In the genomic region with DNA sequence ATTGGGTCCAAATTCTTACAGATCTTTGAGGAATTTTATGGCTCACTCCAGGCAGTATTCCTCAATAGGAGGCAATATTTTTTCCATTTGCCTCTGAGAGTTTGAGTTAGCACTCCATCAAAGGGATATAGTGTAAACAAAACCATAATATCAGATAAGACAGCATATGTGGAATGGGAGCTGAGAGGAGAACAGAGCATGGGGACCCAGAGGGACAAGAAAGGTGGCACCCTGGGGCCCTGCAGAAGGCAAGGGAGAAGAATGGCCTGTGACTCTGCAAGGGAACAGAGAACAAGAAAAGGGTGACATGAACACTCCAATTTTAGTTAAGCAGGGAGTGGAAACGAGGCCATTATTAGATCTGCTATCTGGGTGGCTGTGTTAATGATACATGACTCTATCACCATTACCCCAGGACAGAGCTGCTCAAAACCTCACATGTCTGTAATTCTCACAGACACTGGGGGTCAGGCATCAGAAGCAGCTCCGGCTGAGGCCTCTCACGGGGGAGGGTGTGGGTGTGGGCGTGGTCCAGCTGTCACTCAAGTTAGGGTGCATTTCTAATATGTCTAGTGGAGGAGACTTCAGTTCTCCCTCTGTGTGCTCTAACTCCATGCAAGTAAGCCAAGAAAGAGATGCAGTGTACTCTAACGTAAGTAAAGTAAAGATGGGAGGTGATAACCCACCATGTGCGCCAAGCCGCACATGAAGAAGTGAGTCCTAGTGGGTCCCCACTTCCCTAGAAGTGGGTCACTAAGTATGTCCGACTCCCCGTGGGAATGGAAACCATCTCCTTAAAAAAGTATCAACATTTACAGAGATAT, we compare ENCODE assay signal across 11 mouse cellular contexts.
A peak's percentile ranks its signal among the peaks of the same experiment; 100 is the strongest.
DNase-seq lines count a peak whose midpoint lies in the region; ATAC-seq and TF ChIP-seq lines count a peak whose summit lies in the region.
"Had no signal": no experiment of that assay in that cellular context is flagged by ENCODE, and none has a peak within 500 bp of the region (broad histone marks: within the 10 kb centered on the region; RNA-seq: fewer than 3 reads in every experiment).

No protein-coding gene starts in this region.

- no peak overlapping the region for H3K27ac ChIP-seq in embryonic facial prominence, embryonic 12.5 days
- H3K27ac ChIP-seq in embryonic facial prominence, embryonic 10.5 days (replicated peaks), result no peak overlapping the region
- no peak overlapping the region for H3K27ac ChIP-seq in lung, postnatal 0 days (ENCODE audit: low read length)
- H3K27ac ChIP-seq in liver, embryonic 15.5 days (replicated peaks), result peak overlapping the region; percentile 92
- H3K27ac ChIP-seq in stomach, embryonic 16.5 days (ENCODE audit: low read length), result no peak overlapping the region

- no peak overlapping the region for H3K9ac ChIP-seq in embryonic facial prominence, embryonic 12.5 days
- no peak overlapping the region for H3K9ac ChIP-seq in lung, postnatal 0 days (replicated peaks; ENCODE audit: low read depth)
- H3K9ac ChIP-seq in liver, embryonic 15.5 days, result peak overlapping the region; percentile 62
- no peak overlapping the region for H3K9ac ChIP-seq in stomach, embryonic 16.5 days (ENCODE audit: low read length)

- H3K4me3 ChIP-seq in embryonic facial prominence, embryonic 12.5 days, result no peak overlapping the region
- no peak overlapping the region for H3K4me3 ChIP-seq in embryonic facial prominence, embryonic 10.5 days
- H3K4me3 ChIP-seq in lung, postnatal 0 days (ENCODE audit: low read depth, low read length), result no peak overlapping the region
- H3K4me3 ChIP-seq in liver, embryonic 15.5 days (replicated peaks), result peak overlapping the region; percentile 53
- H3K4me3 ChIP-seq in stomach, embryonic 16.5 days (replicated peaks; ENCODE audit: low read length), result no peak overlapping the region

- no peak for TF ChIP-seq CTCF in lung, postnatal 0 days (IDR thresholded peaks at IDR 0.05)

- H3K4me2 ChIP-seq in embryonic facial prominence, embryonic 12.5 days (replicated peaks), result 0 out of 2 replicates have a peak overlapping the region, but pooled peaks have one; percentile 8
- no peak overlapping the region for H3K4me2 ChIP-seq in lung, postnatal 0 days (replicated peaks; ENCODE audit: low read depth, low read length)
- peak overlapping the region; percentile 83 for H3K4me2 ChIP-seq in liver, embryonic 15.5 days
- H3K4me2 ChIP-seq in stomach, embryonic 16.5 days (ENCODE audit: low read depth, low read length), result peak overlapping the region; percentile 38; the same call in 1 of the 2 replicates

- H3K9me3 ChIP-seq in embryonic facial prominence, embryonic 12.5 days, result no peaks in the 10 kb centered on the region
- no peaks in the 10 kb centered on the region for H3K9me3 ChIP-seq in embryonic facial prominence, embryonic 10.5 days
- no peaks in the 10 kb centered on the region for H3K9me3 ChIP-seq in lung, postnatal 0 days (ENCODE audit: low read length)
- H3K9me3 ChIP-seq in liver, embryonic 15.5 days (replicated peaks), result no peaks in the 10 kb centered on the region
- no peaks in the 10 kb centered on the region for H3K9me3 ChIP-seq in stomach, embryonic 16.5 days (replicated peaks; ENCODE audit: control insufficient read depth, low read length)

- no peak for TF ChIP-seq EP300 in lung, postnatal 0 days (IDR thresholded peaks at IDR 0.05)

- H3K36me3 ChIP-seq in embryonic facial prominence, embryonic 12.5 days, result no peaks in the 10 kb centered on the region
- no peaks in the 10 kb centered on the region for H3K36me3 ChIP-seq in embryonic facial prominence, embryonic 10.5 days (replicated peaks)
- H3K36me3 ChIP-seq in lung, postnatal 0 days (ENCODE audit: insufficient read depth, low read length), result no peaks in the 10 kb centered on the region
- no peaks in the 10 kb centered on the region for H3K36me3 ChIP-seq in liver, embryonic 15.5 days (replicated peaks)
- no peaks in the 10 kb centered on the region for H3K36me3 ChIP-seq in stomach, embryonic 16.5 days (ENCODE audit: control insufficient read depth, insufficient read depth, low read length)

- ATAC-seq in embryonic facial prominence, embryonic 12.5 days (ENCODE audit: insufficient number of reproducible peaks, insufficient read depth, low FRiP score, low TSS enrichment), result peak; percentile 28; the same call in 1 of the 2 replicates
- 0 out of 2 replicates have a peak, but pooled peaks have one; percentile 9 for ATAC-seq in lung, postnatal 0 days
- peak; percentile 84 for ATAC-seq in liver, embryonic 15.5 days (ENCODE audit: insufficient read depth)
- no peak for ATAC-seq in stomach, embryonic 16.5 days (ENCODE audit: insufficient read depth, low FRiP score)
- ATAC-seq: hindbrain, embryonic 16.5 days had no signal

- H3K27me3 ChIP-seq in embryonic facial prominence, embryonic 12.5 days, result no peaks in the 10 kb centered on the region
- H3K27me3 ChIP-seq in embryonic facial prominence, embryonic 10.5 days (replicated peaks; ENCODE audit: low read depth, poor library complexity, severe bottlenecking), result 0 out of 2 replicates have a peak, but pooled peaks cover 5% of the 10 kb centered on the region
- H3K27me3 ChIP-seq in lung, postnatal 0 days (replicated peaks; ENCODE audit: insufficient read depth, low read length), result no peaks in the 10 kb centered on the region
- H3K27me3 ChIP-seq in liver, embryonic 15.5 days, result no peaks in the 10 kb centered on the region
- H3K27me3 ChIP-seq in stomach, embryonic 16.5 days (ENCODE audit: control insufficient read depth, insufficient read depth, low read length), result no peaks in the 10 kb centered on the region

- WGBS in embryonic facial prominence, embryonic 12.5 days, result 74% methylated on average over 9 of the region's 9 CpGs
- WGBS in embryonic facial prominence, embryonic 10.5 days, result 80% methylated on average over 9 of the region's 9 CpGs
- WGBS in lung, postnatal 0 days, result 54% methylated on average over 9 of the region's 9 CpGs
- 49% methylated on average over 9 of the region's 9 CpGs for WGBS in liver, embryonic 15.5 days (ENCODE audit: insufficient replicate concordance)
- 61% methylated on average over 9 of the region's 9 CpGs for whole genome bisulfite sequencing in stomach, embryonic 16.5 days

- no peak for DNase-seq in embryonic facial prominence, embryonic 10.5 days (ENCODE audit: low spot score)
- DNase-seq in lung, postnatal 0 days (ENCODE audit: low spot score), result peak; percentile 13
- no peak for DNase-seq in lung, adult 18-20 months
- DNase-seq in urinary bladder, postnatal 4 days (ENCODE audit: low spot score in 2 of 2), result no peak
- DNase-seq in cerebellum, adult 8-10 months, result no peak
- DNase-seq: gastrocnemius, postnatal 25 days; kidney, postnatal 14 days had no signal

- H3K4me1 ChIP-seq in embryonic facial prominence, embryonic 12.5 days, result 0 out of 2 replicates have a peak, but pooled peaks cover 3% of the 10 kb centered on the region
- H3K4me1 ChIP-seq in embryonic facial prominence, embryonic 10.5 days, result peaks cover 23% of the 10 kb centered on the region
- no peaks in the 10 kb centered on the region for H3K4me1 ChIP-seq in lung, postnatal 0 days (ENCODE audit: insufficient read depth, low read depth, low read length)
- peaks cover 76% of the 10 kb centered on the region for H3K4me1 ChIP-seq in liver, embryonic 15.5 days (replicated peaks)
- peaks cover 15% of the 10 kb centered on the region for H3K4me1 ChIP-seq in stomach, embryonic 16.5 days (ENCODE audit: control insufficient read depth, insufficient read depth, low read length)
